Mouse (Mus musculus): ENCODE results near the gene Rdh13.
"Not testable (repeated sequence)": the region's sequence is repeated elsewhere in the genome, so short reads cannot be mapped to it uniquely, and the experiment has no call there.

The Rdh13 gene

DNA sequence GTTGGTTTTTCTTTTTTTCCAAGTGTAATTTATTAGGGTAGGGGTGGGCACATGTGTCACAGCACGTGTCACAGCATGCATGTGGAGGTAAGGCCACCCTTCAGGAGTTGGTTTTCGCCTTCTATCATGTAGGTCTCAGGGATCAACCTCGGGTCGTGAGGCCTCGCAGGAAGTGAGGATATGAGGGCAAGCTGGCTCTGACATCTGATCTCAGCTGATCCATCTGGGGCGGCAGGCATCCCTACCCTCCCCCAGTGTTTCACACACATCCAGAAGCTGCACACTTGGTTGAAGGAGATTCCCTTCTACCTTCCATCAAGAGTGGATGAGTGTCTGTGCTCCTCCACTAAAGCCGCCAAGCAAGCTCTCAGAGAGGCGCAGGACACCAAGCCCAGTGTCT, 13.4 kb downstream of the Rdh13 start:
- no peak for DNase-seq (ENCODE audit: low spot score)

DNA sequence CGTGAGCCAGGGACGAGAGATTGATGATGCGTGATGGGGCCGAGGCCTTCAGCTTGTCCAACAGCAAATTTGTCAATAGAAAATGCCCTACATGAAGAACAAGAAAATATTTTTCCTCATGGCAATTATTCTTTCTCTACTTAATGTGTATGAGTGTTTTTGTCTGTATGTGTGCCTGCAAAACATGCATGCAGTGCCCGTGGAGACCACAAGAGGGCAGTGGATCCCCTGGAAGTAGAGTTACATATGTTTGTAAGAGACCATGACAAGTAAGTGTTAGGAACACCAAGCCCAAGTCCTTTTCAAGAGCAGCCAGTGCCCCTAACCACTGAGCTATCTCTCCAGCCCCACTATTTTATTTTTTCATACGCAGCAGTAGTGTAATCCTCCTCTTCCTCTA, 13.9 kb downstream of the Rdh13 start:
- DNase-seq (ENCODE audit: low spot score), result peak; percentile 76

DNA sequence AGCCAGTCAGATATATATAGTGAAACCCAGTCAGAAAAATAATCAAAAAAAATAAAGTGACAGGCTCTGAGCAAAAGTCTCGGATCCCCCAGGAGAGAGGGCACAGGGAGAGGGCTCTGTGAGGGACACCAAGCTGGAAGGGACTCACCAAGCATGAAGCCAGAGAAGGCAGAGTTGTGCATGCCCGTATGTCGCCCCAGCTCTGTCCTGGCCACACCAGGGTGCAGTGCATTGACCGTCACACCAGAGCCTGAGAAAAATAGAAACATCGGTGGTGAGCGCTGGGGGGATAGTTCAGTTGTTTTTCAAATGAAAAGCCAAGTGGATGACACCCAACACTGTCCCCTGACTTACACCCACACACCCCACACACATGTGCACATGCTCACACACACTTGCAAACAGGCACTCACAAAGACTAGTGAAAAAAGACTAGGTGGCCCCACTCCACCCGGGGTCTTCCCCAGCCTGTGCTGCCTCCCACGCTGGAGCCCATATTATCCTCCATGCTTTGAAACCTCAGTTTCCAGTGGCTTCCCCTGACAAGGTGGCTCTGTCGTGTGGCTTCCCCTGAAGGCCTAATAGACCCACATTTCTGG, 15.1 kb downstream of the Rdh13 start:
- no peak for DNase-seq (ENCODE audit: low spot score)

DNA sequence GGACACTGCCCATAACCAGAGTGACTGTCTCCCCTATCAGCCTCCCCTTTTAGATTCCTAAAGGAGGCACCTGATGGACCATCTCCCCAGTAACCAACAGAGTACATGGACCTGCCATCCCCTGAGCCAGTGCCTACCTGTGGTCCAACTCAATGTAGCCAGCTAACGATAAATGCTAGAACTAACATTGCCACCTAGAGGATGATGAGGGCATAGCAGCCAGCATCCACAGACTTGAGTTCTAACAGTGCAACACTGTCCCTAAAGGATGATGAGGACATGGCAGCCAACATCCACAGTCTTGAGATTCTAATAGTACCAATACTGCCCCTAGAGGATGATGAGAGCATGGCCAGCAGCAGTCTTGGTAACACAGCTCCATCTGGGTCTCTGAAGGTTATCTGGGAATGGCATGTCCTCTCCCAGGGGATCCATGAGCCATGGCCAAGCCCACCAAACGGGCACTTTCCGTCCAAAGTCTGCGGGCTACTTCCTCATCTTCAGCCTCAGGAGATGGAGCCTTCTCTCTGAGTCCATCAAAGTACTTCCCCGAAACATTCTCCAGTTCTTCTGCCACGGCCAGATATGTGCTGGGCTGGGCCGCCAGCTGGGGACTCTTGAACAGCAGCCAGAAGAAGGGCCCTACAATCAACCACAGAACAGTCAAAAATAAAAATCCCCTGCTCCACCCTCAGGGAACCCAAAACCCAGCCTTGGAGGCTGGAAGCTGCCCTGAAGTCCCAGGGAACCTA, 18.1 kb downstream of the Rdh13 start:
- DNase-seq (ENCODE audit: low spot score), result peak; percentile 97

DNA sequence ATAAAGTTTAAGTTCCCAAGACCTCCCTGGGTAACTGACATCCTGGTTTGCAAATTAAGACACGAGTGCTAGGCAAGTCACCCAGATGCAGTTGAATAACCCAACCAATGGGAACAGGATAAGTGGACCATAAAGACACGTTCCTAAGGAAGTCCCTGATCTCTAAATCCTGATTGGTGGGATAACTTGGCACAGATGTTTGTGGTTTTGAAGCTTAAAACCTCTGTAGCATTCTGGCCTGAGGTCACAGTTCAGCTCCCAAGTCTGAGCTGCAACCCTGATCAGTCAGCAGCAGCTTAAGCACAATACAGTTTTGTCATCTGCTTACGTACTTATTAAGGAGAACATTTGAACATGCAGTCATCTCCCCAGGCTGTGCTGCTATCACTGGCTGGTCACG, 25.2 kb downstream of the Rdh13 start:
- DNase-seq (ENCODE audit: low spot score), result no peak

DNA sequence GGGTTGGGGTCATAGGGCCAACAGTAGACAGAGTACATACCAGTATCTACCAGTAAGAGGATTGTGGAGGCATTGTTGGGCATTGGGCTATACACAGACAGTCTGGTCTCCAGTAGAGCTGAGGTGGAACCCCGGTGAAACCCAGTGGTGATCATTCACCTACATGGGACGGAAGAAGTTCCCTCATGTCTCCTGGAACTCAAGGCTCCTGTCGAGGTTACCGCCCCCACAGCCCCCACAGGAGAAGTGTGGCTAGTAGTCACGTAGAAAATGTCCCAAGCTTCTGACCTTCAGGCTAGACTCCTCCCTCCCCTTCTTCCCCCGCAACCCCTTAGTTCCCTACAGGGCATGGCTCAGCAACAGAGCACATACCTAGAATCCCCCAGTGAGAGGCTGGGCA, 25.8 kb downstream of the Rdh13 start:
- no peak for DNase-seq (ENCODE audit: low spot score)

DNA sequence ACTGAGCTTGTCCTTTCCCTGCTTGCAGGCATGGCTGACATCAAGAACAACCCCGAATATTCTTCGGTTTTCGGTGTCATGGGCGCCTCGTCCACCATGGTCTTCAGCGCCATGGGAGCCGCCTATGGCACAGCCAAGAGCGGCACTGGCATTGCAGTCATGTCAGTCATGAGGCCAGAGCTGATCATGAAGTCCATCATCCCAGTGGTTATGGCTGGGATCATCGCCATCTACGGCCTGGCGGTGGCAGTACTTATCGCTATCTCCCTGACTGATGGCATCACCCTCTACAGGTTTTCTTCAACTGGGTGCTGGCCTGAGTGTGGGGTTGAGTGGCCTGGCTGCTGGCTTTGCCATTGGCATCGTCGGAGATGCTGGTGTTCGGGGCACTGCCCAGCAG, 33.0 kb downstream of the Rdh13 start:
- DNase-seq (ENCODE audit: low spot score), result not testable (repeated sequence)

DNA sequence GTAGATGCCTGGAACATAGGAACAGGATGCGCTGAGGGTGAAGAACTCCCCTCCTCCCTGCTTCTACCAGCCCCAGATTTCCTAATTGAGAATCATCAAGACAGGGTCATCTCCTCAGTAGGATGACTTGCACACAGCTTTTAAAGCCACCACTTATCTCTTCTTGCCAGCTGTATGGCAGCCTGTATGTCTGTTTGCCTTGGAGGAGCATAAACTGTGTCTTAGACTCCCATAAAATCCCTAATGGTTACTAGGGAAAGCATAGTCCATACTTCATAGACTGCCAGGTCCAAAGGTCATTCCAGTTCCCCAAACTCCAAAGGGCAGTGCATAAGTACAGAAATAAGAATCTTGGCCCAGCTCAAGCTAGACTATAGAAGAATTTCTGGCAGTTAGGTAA, 47.7 kb downstream of the Rdh13 start, which contains the start of gene Gp6:
Gp6 (minus strand) TSS at position 15 of the 400 bp plus-strand sequence.
- no peak for DNase-seq (ENCODE audit: low spot score)

Data from layer of hippocampus, adult 11-12 months (tissue).